Mouse (Mus musculus) testis, postnatal 10 days (tissue): Measurements from ENCODE around the gene Whrn.
A peak's percentile ranks its signal among the peaks of the same experiment; 100 is the strongest.

ENCODE experiments used
- DNase-seq: peaks from one replicate; pipeline ENCODE4 v3.0.0; 2021; ENCODE audit warnings: low spot score

Gene Whrn

GRCm38 (mm10) chr4:63493351-63494121 lies 2.3 kb downstream of the Whrn start:
- no peak for DNase-seq

GRCm38 (mm10) chr4:63491521-63491920 lies 4.3 kb downstream of the Whrn start:
- DNase-seq = no peak

GRCm38 (mm10) chr4:63490146-63490545 lies 5.6 kb downstream of the Whrn start:
- DNase-seq = no peak

- DNase-seq = no peak
Observed at GRCm38 (mm10) chr4:63489676-63490075, 6.1 kb downstream of the Whrn start.

- DNase-seq = no peak
Observed at GRCm38 (mm10) chr4:63487916-63488315, 7.9 kb downstream of the Whrn start.

GRCm38 (mm10) chr4:63487256-63487655 lies 8.5 kb downstream of the Whrn start:
- DNase-seq = no peak

- no peak for DNase-seq
Observed at GRCm38 (mm10) chr4:63486523-63486922, 9.3 kb downstream of the Whrn start.

GRCm38 (mm10) chr4:63483741-63484140 lies 12.1 kb downstream of the Whrn start:
- no peak for DNase-seq

GRCm38 (mm10) chr4:63480845-63481167 lies 15.0 kb downstream of the Whrn start:
- DNase-seq = no peak

GRCm38 (mm10) chr4:63480098-63480844 lies 15.5 kb downstream of the Whrn start:
- DNase-seq = peak; percentile 65

GRCm38 (mm10) chr4:63478036-63478435 lies 17.8 kb downstream of the Whrn start:
- DNase-seq = no peak

- DNase-seq = no peak
Observed at GRCm38 (mm10) chr4:63476891-63477290, 18.9 kb downstream of the Whrn start.

- no peak for DNase-seq
Observed at GRCm38 (mm10) chr4:63475208-63475607, 20.6 kb downstream of the Whrn start.

GRCm38 (mm10) chr4:63474439-63474838 lies 21.4 kb downstream of the Whrn start:
- DNase-seq = no peak

- no peak for DNase-seq
Observed at GRCm38 (mm10) chr4:63467338-63467737, 28.5 kb downstream of the Whrn start.

- no peak for DNase-seq
Observed at GRCm38 (mm10) chr4:63466192-63466591, 29.6 kb downstream of the Whrn start.

GRCm38 (mm10) chr4:63460876-63461525 lies 34.8 kb downstream of the Whrn start:
- DNase-seq = peak; percentile 51

GRCm38 (mm10) chr4:63459141-63459789 lies 36.5 kb downstream of the Whrn start:
- DNase-seq = no peak

GRCm38 (mm10) chr4:63456547-63456946 lies 39.2 kb downstream of the Whrn start:
- DNase-seq = no peak

- DNase-seq = no peak
Observed at GRCm38 (mm10) chr4:63453939-63454513, 41.8 kb downstream of the Whrn start.

GRCm38 (mm10) chr4:63452555-63452954 lies 43.2 kb downstream of the Whrn start:
- DNase-seq = no peak

- DNase-seq = no peak
Observed at GRCm38 (mm10) chr4:63450551-63450950, 45.2 kb downstream of the Whrn start.
